Mouse (Mus musculus) neural tube, embryonic 11.5 days (tissue): ENCODE results near the gene Rnpc3. TPM values are rescaled to one million over a fixed set of nuclear protein-coding genes. Genes with fewer than 3 reads are reported as not detected.
"Not testable (repeated sequence)": the region's sequence is repeated elsewhere in the genome, so short reads cannot be mapped to it uniquely, and the experiment has no call there.

Experiments
- ATAC-seq: fragments of 200-750 bp; cut with Nextera tagmentation; 2 replicates; pipeline ENCODE4 v1.8.0; 2017; ENCODE audit warnings: moderate number of reproducible peaks, mild to moderate bottlenecking, moderate TSS enrichment, moderate library complexity; ENCODE audit not compliant: insufficient read depth, low FRiP score, low TSS enrichment
- DNase-seq: peaks from one replicate; pipeline ENCODE4 v3.0.0-alpha.2; 2015; ENCODE audit warnings: low spot score
- H3K27ac ChIP-seq: fragments of 300-500 bp; sonication (generic); 2 replicates; pipeline ENCODE4 v1.5.1; 2014; ENCODE audit warnings: low read depth, mild to moderate bottlenecking, low read length
- H3K27me3 ChIP-seq: fragments of 300-500 bp; sonication (generic); 2 replicates; pipeline ENCODE4 v1.6.1; 2014; ENCODE audit warnings: mild to moderate bottlenecking, low read length, mixed read lengths; ENCODE audit not compliant: control insufficient read depth, insufficient read depth
- H3K36me3 ChIP-seq: fragments of 300-500 bp; sonication (generic); 2 replicates; pipeline ENCODE4 v1.6.1; 2014; ENCODE audit warnings: mild to moderate bottlenecking, low read length, moderate library complexity, mixed read lengths; ENCODE audit not compliant: control insufficient read depth, insufficient read depth
- H3K4me1 ChIP-seq: fragments of 300-500 bp; sonication (generic); 2 replicates; pipeline ENCODE4 v1.6.1; 2014; ENCODE audit warnings: low read length, mixed read lengths; ENCODE audit not compliant: control insufficient read depth, insufficient read depth
- H3K4me2 ChIP-seq: fragments of 300-500 bp; sonication (generic); 2 replicates; pipeline ENCODE4 v1.6.1; 2014; ENCODE audit warnings: low read depth, mild to moderate bottlenecking, moderate library complexity
- H3K4me3 ChIP-seq: fragments of 300-500 bp; sonication (generic); 2 replicates; pipeline ENCODE4 v1.5.1; 2014; ENCODE audit warnings: low read depth, low read length
- H3K9ac ChIP-seq: fragments of 300-500 bp; sonication (generic); 2 replicates; pipeline ENCODE4 v1.6.1; 2014; ENCODE audit warnings: mild to moderate bottlenecking, low read length
- H3K9me3 ChIP-seq: fragments of 300-500 bp; sonication (generic); 2 replicates; pipeline ENCODE4 v1.6.1; 2016; ENCODE audit warnings: low read length; ENCODE audit not compliant: control insufficient read depth
- WGBS: fragments of 180-500 bp; shearing (Covaris S2); extraction: QIAGEN DNeasy Blood & Tissue Kit; methylation state at CpG from one replicate; pipeline ENCODE4 v1.1.7; 2014; 5-methylcytosine and 5-hydroxymethylcytosine counted together
- polyA plus RNA-seq: library from polyadenylated mRNA; unstranded; fragments of >200 nt; fragmentation: Nextera tagmentation; extraction: Ambion mirVana; gene quantifications from 2 replicates; pipeline ENCODE4 v1.2.1, GENCODE M21; 2014

Gene Rnpc3
- polyA plus RNA-seq, result 50.1 and 54.1 TPM in 2 replicates

GRCm38 (mm10) chr3:113629606-113630359 is at the start of gene Rnpc3:
Gene Rnpc3, minus strand, starts transcription at chr3:113630149.
- peak within 1 kb of the TSS; percentile 98 for H3K27ac ChIP-seq
- no peaks in the 10 kb centered on the region for H3K27me3 ChIP-seq
- ATAC-seq (peak; percentile 96), DNase-seq (peak; percentile 98)
- peak within 1 kb of the TSS; percentile 70 for H3K4me3 ChIP-seq
- peak within 1 kb of the TSS; percentile 76 for H3K4me2 ChIP-seq
- WGBS, result under 1% methylated on average over 70 of the region's 70 CpGs
- no peaks in the 10 kb centered on the region for H3K36me3 ChIP-seq
- no peaks in the 10 kb centered on the region for H3K9me3 ChIP-seq
- peak within 1 kb of the TSS; percentile 94 for H3K9ac ChIP-seq
- H3K4me1 ChIP-seq, result no peaks in the 10 kb centered on the region

DNA sequence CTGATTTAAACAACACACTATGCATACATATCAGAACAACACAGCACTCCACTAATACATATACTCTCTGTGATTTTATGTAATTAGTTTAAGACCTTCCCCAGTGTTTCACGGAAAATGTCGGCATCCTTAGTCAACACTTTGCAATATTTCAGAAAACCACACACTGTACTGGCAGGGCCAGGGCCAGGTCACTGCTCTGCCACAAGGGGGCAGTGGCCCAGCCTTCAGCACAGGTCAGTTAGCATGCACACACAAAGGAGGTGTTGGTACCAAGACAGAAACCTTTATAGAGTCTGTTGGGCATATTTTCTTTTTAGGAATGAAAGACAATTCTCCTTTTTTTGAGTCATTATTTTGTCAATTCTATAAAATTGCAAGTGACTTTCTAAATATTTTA is 27.0 kb upstream of the Rnpc3 start:
- Histone ChIP-seq H3K4me1 (no peaks in the 10 kb centered on the region), H3K4me3 (no peak overlapping the region), H3K27me3 (no peaks in the 10 kb centered on the region), H3K9me3 (no peaks in the 10 kb centered on the region), H3K9ac (no peak overlapping the region), H3K36me3 (no peaks in the 10 kb centered on the region), H3K27ac (no peak overlapping the region), H3K4me2 (no peak overlapping the region)
- WGBS, result 67% methylated on average over 2 of the region's 2 CpGs
- DNase-seq (peak; percentile 53), ATAC-seq (peak; percentile 90)

DNA sequence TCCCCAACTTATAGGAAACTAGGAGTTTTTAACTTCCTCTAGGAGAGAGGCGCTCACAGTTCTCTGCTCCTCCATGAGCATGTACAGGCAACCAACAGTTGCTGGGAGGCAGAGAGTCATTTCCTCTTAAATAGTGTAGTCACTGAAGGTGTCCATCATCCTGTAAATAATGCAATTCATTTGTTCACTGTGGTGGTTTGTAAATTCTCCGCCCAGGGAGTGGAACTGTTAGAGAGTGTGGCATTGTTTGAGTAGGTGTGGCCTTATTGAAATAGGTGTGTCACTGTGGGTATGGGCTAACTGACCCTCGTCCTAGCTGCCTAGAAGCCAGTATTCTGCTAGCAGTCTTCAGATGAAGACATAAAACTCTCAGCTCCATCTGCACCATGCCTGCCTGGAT is 24.4 kb upstream of the Rnpc3 start:
- no peaks in the 10 kb centered on the region for H3K27me3 ChIP-seq
- no peak for DNase-seq
- 83% methylated on average over 3 of the region's 3 CpGs for WGBS
- H3K4me1 ChIP-seq, result no peaks in the 10 kb centered on the region
- H3K4me3 ChIP-seq, result no peak overlapping the region
- H3K9me3 ChIP-seq, result no peaks in the 10 kb centered on the region
- no peak overlapping the region for H3K4me2 ChIP-seq
- H3K9ac ChIP-seq, result no peak overlapping the region
- H3K27ac ChIP-seq, result no peak overlapping the region
- no peak for ATAC-seq
- no peaks in the 10 kb centered on the region for H3K36me3 ChIP-seq

DNA sequence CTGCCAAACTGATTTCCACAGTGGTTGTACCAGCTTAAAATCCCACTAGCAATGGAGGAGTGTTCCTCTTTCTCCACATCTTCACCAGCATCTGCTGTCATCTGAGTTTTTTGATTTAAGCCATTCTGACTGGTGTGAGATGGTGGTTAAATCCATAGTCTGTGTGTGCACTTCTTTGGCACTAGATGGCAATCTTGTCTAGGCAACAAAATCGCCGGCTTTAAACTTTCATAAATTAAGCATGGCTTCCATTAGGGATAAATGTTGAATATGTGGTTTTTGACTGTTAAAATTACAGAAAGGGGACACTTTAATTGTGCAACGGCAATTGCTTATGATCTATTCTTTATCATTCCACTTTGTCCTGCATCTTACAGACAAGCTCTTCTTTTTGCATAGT is 21.4 kb upstream of the Rnpc3 start:
- not testable (repeated sequence) for H3K4me1 ChIP-seq, DNase-seq, H3K9ac ChIP-seq, H3K4me3 ChIP-seq, H3K27ac ChIP-seq, ATAC-seq, H3K36me3 ChIP-seq, H3K27me3 ChIP-seq, H3K9me3 ChIP-seq, H3K4me2 ChIP-seq
- WGBS, result 62% methylated on average over 3 of the region's 3 CpGs

- no peak for ATAC-seq
- DNase-seq, result no peak
- H3K27ac ChIP-seq, result no peak overlapping the region
- H3K4me3 ChIP-seq, result no peak overlapping the region
- no peak overlapping the region for H3K4me2 ChIP-seq
- no peaks in the 10 kb centered on the region for H3K36me3 ChIP-seq
- WGBS, result 81% methylated on average over 1 of the region's 1 CpGs
- H3K4me1 ChIP-seq, result no peaks in the 10 kb centered on the region
- H3K27me3 ChIP-seq, result no peaks in the 10 kb centered on the region
- no peaks in the 10 kb centered on the region for H3K9me3 ChIP-seq
- no peak overlapping the region for H3K9ac ChIP-seq
Measured at GRCm38 (mm10) chr3:113639545-113639944, 9.6 kb upstream of the Rnpc3 start.

GRCm38 (mm10) chr3:113634220-113634619 is 4.3 kb upstream of the Rnpc3 start:
- ATAC-seq (no peak), DNase-seq (no peak)
- Histone ChIP-seq H3K27me3 (no peaks in the 10 kb centered on the region), H3K9me3 (no peaks in the 10 kb centered on the region), H3K27ac (no peak overlapping the region), H3K4me2 (no peak overlapping the region), H3K4me1 (no peaks in the 10 kb centered on the region), H3K36me3 (no peaks in the 10 kb centered on the region), H3K4me3 (no peak overlapping the region), H3K9ac (no peak overlapping the region)

DNA sequence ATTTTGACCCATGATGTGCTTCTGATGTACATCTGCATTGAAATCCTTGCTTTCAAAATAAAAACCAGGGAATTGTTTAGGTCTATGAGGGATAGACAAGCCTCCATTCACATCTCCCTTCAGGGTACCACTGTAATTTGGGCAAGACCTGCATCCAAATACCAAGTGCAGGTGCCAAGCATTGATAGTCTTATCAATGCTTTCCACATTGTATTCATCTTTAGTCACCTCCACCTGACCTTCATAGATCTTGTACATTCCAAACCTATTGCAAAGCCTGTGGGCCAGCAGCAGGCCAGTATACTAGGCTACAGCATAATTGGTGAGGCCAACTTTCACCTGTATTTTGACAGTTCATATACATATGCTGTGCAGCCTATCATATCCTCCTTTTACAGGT is 1.7 kb upstream of the Rnpc3 start:
- Histone ChIP-seq H3K4me1 (no peaks in the 10 kb centered on the region), H3K9me3 (no peaks in the 10 kb centered on the region), H3K36me3 (no peaks in the 10 kb centered on the region), H3K9ac (no peak overlapping the region), H3K27me3 (no peaks in the 10 kb centered on the region), H3K4me3 (no peak overlapping the region), H3K27ac (no peak overlapping the region), H3K4me2 (no peak overlapping the region)
- DNase-seq (no peak), ATAC-seq (no peak)

GRCm38 (mm10) chr3:113630564-113630963 is 615 bp upstream of the Rnpc3 start:
- WGBS, result 20% methylated on average over 13 of the region's 13 CpGs
- H3K4me2 ChIP-seq, result peak overlapping the region; percentile 76
- H3K9me3 ChIP-seq, result no peaks in the 10 kb centered on the region
- peak overlapping the region; percentile 70 for H3K4me3 ChIP-seq
- DNase-seq (peak; percentile 19), ATAC-seq (no peak)
- no peaks in the 10 kb centered on the region for H3K36me3 ChIP-seq
- H3K27me3 ChIP-seq, result no peaks in the 10 kb centered on the region
- no peaks in the 10 kb centered on the region for H3K4me1 ChIP-seq
- peak overlapping the region; percentile 94 for H3K9ac ChIP-seq
- H3K27ac ChIP-seq, result peak overlapping the region; percentile 98

DNA sequence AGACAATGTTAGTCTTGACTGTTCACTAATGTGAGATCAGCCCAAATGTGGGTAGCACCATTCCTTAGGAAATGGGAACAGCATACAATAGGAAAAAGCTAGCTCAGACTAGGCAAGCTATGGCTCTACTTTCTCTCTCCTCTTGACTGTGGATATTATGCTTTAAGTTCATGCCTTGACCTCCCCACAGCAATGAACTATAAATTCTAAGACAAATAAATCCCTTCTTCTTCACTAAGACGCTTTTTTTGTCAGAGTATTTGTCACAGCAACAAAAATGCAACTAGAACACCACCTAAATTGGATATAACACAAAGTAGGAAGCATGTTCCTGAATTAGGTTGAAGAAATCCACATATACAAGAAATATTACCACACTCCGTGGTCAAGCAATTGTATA is 23.4 kb downstream of the Rnpc3 start, which contains the start of gene Amy1:
Gene Amy1, minus strand, starts transcription at position 101 of the 400 bp plus-strand sequence.
- Histone ChIP-seq H3K9ac (no peak within 1 kb of the TSS), H3K27me3 (no peaks in the 10 kb centered on the region), H3K9me3 (no peaks in the 10 kb centered on the region), H3K4me2 (no peak within 1 kb of the TSS), H3K4me1 (no peaks in the 10 kb centered on the region), H3K36me3 (peaks cover 2% of the 10 kb centered on the region), H3K4me3 (no peak within 1 kb of the TSS), H3K27ac (no peak within 1 kb of the TSS)
- ATAC-seq (no peak), DNase-seq (no peak)
- 89% methylated on average over 2 of the region's 2 CpGs for WGBS
